Mouse (Mus musculus) T-cell, adult 2 months (primary cell): ENCODE measurements around the gene Plac9b.
"Not testable (repeated sequence)": the region's sequence is repeated elsewhere in the genome, so short reads cannot be mapped to it uniquely, and the experiment has no call there.

Source experiments
- DNase-seq: peaks from one replicate; pipeline ENCODE4 v3.0.0; 2022; ENCODE audit warnings: low spot score

The Plac9b gene

DNA sequence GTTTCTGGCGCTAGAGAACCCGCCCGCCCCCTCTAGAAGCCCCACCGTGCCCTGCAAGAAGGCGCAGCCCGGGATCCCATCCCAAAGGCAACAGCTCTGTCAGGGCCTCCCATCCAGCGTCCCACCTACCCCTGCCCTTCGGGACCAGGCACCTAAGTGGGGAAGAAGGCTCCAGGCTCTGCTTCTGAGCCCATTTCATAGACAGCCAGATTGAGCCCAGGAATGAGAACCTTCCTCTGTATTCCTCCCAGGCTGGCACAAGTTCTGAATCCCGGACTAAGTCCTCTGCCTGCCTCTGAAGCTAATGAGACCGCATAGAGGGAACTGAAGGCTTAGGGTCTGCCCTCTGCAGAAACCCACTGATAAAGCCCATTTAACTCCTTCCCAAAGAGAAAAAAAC lies at the start of gene Plac9b:
TSS of gene Plac9b (minus strand) at position 101 of the 400 bp plus-strand sequence.
- not testable (repeated sequence) for DNase-seq

DNA sequence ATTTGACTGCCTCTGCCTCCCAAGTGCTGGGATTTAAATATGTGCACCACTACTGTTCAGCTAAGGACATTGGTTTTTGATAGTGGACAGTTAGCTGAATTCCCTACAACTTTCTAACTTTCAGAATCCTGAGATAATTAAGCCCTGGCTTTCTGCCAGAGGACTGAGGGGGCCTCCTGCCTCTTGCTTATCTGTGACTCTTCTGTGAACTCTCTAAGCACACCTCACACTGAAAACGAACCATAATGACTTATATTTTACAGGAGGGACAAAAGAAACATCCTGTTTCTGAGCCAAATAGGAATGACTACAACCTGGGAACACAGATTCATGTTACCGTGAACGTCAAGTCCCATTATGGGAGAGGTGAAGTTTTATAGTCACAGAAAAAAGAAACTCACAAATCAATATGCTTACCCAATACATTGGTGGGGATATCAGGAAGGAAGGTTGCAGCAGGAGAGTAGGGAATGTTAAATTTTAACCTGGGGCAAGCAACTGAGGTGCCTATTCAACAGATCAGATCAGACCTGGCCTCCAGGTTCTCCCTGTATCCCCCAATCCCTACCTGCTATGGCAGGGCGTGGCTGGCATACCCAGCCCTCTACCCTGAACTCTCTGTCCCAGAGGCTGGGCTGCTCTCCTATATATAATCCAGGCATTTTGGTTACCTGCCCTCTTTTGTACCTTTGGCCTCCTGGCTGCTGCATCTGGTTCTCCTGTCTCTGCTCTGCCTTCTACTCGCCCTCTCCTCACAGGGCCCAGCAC lies 34.1 kb upstream of the Plac9b start:
- not testable (repeated sequence) for DNase-seq

DNA sequence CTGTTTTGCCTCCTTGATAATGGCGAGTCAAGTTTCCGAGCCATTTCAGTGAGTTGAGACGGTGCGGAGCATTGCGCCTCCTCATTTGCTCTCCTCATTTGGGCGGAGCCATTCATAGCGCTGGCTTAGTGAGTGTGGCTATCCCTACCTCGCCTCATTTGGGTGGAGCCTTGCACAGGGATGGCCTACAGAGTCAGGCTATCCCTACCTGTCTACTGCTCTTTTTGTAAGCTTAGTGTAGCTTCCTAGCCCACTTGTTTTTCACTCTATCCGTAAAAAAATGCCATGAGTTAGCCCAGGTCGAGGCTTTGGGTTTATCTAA lies 24.6 kb upstream of the Plac9b start, which contains the start of gene Tmem254b:
TSS of gene Tmem254b (minus strand) at position 116 of the 322 bp plus-strand sequence.
- DNase-seq: not testable (repeated sequence)

DNA sequence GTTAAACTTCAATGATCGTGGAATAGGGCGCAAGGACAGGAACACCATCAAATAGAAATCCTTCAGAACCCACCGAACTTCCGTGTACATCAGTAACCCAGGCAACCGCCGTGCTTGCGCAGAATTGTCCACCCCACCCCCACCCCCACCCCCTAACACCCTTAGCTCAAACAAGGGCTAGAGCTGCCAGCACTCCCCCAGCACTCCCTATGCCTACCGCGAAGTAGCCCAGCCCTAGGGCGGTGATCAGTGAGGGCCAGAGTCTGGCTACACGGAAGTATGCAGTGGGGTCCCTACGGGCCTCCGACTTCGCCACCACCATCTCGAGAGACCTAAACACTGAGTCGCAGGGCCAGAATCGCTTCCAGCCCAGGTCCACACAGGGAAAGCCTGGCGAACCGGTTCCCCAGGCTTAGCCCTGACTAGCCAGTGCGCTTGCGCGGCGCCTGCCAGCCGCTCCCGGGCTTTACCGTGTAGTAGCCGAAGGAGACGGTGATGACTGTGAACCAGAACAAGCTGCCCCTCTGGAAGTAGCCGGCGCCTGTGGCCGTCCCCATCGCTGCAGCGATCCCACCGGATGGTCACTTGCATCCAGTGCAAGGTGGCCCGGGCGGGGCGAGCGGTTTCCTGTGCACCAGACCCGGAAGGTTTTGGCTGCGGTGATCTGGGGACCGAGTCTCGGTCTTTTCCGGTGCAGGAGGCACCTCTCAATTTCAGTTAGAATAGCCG lies 24.1 kb upstream of the Plac9b start:
- not testable (repeated sequence) for DNase-seq

DNA sequence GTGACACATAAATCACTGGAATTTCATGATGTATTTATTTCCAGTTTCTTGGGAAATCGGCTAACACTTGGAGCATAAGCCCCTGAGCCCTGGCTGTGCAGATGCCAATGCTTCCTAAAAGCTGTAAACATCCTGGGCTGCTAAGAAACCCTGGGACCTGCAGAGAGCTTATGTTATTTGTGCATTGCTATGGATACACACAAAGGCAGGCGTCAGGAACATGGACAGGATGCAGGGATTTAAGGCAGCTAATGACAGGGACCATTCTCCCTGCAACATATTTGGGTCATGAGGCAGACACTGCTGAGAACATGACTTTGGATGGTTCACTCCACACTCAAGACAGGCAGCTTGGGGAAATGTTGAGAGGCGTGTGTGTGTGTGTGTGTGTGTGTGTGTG lies 15.6 kb upstream of the Plac9b start:
- not testable (repeated sequence) for DNase-seq

DNA sequence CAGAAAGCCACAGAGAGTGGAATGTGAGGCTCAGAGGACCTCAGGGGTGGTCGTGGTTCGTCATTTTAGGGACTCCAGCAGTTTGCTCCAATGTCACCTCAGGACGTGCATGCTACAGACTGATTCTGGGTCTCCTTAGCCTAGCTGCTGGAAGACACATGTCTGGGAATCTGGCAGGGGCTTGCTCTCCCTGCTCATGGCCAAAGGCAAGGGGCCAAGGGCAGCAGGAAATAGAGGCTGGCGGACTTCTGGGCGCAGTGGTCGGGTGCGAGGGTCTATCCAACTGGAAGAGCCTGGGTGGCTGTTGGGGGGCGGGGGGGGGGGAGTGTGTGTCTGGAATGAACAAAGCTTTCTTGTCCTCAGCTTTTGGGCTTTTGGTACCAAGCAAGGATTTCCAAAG lies 6.1 kb upstream of the Plac9b start:
- DNase-seq: not testable (repeated sequence)

DNA sequence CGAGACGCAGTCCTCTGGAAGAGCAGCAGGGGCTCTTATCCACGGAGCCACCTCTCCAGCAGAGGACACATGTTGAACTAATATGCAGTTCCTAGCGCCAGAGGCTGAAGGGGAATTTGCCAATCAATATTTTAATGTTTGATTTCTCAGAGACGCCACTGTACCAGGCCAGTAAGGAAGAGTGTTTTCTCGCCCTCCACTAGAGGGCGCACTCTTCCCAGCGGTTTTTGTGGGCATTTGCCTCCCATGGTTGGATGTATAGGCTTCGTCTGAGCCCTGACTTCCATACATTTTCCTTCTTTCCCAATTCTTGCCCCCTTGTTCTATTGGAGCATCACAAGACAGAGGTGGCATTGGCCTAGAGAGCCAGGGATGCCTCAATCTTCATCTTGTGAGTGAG lies 4.4 kb upstream of the Plac9b start:
- not testable (repeated sequence) for DNase-seq

DNA sequence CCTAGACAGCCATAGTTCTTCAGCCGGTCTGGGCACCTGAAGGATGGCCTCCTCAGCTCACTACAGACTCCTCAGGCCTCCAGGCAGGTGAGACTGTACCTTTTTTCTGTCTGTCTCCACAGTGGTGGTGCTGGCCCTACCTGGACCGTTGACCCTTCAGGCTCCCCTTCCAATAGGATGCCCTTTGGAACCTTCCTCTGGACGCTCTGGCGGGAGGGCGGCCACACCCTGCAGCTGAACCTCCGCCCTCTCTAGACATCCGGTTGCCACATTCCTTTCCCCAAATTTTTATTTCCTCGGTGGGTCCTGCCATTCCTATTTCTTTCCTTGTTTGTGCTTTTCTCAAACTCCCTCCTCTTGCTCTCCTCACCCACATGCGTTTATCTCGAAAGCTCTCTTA lies 620 bp downstream of the Plac9b start:
- DNase-seq: not testable (repeated sequence)

DNA sequence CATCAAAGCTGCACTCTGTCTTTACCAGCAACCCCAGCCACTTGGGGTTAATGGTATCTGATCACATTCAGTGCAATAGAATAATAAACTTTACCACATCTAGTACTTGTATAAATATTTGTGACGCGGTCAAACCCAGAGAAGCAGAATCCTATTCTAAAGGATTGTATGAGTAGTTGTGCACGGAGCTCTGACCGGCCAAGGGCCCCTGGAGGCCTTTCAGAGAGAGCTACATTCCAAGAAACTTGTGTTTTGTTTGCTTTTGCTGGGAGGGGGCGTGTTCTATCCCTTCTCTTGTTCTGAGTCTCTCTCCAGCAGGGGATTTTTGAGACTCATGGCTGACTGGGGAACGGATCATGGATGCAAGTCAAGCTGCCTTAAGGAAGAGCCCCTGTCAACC lies 7.3 kb downstream of the Plac9b start:
- DNase-seq: not testable (repeated sequence)

DNA sequence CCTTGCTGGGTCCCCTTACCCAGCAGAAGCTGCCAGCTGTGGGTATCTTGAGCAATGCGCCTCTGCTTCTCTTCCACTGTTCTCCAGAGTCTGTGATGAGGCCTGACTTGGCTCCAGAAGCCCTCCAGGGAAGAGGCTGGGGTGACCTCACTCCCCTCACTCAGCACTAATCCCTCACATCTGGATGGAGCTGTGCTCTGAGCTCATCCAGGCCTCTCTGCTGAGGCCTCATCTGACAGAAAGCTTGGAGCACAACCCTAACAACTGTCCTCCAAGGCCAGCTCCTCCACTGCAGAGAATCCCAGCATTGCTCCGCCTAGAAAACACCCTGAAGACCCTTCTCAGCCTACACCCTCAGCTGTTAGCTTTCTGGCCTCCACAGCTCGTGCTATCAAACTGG lies 8.3 kb downstream of the Plac9b start:
- DNase-seq: not testable (repeated sequence)

DNA sequence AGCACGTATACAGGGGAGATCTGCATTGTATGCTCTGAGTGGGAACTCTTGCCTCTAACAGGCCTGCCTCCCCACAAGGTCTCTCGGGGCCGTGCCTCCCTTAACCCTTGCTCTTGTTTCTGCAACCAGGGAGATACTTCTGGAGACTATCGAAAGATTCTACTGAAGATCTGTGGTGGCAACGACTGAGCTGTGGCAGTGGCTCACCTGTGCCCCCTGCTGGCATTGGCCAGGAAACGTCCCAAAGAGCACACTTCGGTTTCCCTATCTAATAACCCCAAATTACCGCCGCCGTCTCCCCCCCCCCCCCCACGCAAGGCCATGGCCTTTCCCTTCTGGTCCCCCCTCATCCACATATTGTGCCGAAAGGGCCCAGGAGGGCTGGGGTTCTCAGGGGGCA lies 17.0 kb downstream of the Plac9b start:
- DNase-seq: not testable (repeated sequence)

DNA sequence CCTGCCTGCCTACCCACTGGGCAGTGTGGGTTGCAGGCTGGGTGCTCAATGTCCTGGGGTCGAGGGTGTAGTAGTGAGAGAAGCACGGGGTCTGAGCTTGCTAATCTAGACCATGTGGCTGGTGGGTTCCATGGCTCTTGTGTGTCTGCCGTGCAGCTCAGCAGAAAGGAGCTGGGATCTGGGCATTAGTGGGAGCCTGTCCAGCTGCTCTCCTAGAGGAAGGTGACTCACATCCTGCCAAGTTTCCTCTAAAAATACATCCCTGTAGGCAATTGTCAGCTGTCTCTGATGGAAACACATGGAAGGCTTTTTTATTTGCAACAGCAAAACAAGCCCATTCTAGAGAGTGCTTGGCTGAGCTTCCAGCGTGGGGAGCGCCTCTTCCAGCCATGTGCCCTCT lies 19.9 kb downstream of the Plac9b start:
- DNase-seq: not testable (repeated sequence)

DNA sequence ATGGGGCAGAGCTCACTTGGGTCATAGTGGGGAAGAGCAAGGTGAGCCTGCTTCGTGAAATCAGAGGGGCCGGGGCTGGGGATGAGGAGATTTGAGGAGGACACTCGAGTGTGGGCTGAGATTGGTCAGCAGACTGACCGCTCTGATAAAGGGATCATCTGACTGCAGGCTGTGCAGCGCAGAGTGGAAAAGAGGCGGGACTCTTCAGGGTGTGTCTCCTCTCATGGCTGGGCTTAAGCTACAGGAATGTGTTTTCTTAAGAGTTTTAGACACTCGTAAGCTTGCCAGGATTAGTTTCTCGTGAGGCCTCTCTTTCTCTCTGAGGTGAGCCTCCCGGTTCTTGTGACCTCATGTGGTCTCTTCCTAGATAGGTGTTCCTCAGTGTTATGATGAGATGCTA lies 21.1 kb downstream of the Plac9b start:
- DNase-seq: not testable (repeated sequence)

DNA sequence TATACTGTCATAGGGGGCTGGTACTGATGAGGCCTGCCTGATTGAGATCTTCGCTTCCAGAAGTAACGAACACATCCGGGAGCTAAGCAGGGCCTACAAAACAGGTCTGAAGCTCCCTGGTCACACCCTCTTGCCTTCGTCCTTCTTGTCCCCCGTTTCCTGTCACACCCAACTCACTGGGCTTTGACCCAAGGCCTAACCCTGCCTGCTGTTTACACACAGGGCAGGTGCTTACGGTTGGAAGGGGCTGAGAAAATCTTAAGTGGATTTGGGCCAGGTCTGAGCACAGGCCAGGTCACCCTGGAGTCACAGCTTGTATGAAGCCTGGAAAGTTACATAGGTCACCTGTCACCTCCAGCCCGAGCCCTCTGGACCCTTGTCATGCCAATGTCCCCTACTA lies 26.2 kb downstream of the Plac9b start:
- DNase-seq: not testable (repeated sequence)

DNA sequence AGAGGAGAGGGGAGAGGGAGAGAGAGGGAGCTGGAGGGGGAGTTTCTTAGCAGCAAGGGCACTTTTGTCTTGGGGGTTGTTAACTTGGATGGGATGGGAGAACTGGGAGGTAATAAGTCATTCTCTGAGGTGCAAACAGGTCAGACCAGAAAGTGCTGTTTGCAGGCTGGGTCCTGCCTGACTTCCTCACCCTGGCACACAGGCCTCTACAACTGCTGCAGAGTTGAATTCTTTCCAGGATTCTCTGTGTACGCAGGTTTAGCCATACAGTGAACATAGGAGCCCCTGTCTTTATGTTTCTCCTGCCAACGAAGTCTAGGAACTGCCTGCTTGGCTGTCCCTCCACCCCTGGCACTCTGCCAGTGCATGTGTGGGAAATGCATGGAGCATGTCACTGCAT lies 35.2 kb downstream of the Plac9b start:
- DNase-seq: not testable (repeated sequence)

DNA sequence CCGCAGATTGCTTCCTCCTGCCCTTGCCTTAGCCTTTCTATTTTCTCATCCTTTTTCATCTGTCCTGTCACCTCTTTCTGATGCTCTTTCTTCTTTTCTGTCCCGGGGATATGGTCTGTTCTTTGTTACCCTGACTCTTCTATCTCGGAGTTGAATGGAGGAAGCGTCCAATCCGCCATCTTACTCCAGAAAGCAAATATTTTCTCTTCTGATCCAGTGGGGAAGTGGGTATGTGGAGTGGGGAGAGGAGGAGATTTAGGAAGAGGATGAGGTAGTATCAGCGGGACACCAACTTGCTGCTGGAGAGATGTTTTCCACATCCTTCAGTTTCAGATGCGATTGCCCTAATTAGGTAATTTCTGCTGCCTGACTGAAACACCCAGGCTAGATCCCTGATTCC lies 63.2 kb downstream of the Plac9b start:
- DNase-seq: not testable (repeated sequence)

DNA sequence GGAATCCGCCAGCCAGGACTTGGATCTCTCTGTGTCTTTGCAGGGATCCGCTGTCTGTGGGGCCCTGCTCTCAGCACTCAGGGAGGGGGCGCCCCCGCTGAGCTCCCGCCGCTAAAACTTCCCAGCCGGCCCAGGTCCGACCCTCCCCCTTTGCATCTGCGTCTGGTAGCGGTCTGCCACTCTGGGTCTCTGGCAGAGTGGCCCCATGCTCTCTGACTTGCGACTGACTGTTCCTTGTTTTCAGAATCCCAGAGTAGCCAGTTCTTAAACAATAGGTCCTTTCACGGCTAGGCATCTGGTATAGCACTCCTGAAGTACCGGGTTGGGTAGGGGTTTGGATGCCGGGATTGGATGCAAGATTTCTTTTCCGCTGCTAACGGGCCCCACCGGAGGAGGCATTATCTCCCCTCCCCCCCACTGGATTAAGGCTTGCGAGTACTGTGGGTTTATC lies 63.7 kb downstream of the Plac9b start:
- DNase-seq: not testable (repeated sequence)

DNA sequence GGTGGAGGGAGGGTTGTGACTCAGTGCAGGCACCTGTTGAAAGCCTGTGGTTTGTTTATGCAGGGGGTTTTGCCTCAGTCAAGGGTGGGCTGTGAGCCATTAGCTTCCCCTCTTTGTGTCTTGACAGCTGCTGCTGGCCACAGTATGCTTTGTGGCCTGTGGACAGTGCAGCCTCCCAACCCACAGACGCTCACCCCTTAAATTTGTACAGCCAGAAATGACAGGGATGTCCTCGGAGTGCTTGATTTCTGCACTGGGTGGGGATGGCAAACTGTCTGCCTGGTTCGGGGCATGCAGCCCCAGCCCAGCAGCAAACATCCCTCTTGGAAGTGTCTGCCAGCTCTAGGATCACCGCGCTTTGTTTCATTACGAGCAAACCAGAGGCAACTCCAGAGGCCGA lies 64.1 kb downstream of the Plac9b start, which contains the start of gene Duxbl2:
TSS of gene Duxbl2 (plus strand) at position 200 of the 400 bp plus-strand sequence.
- DNase-seq: not testable (repeated sequence)
